Mouse (Mus musculus) megakaryocyte, adult 5-6 weeks (primary cell): ENCODE results near the gene Zdhhc11. TPM values are rescaled to one million over a fixed set of nuclear protein-coding genes. Genes with fewer than 3 reads are reported as not detected.
A peak's percentile ranks its signal among the peaks of the same experiment; 100 is the strongest.
"Not testable (repeated sequence)": the region's sequence is repeated elsewhere in the genome, so short reads cannot be mapped to it uniquely, and the experiment has no call there.

Experiments used
- ATAC-seq: 2 replicates; pipeline ENCODE4 v1.8.0; 2016; ENCODE audit warnings: mild to moderate bottlenecking, inconsistent platforms; ENCODE audit not compliant: poor library complexity, severe bottlenecking
- total RNA-seq, 2 experiments: library from RNA; stranded (forward) in 1 of 2; stranded (reverse) in 1 of 2; fragments of 153-499, 151-499 nt in 1 of 2; fragments of 221-1000, 200-1000 nt in 1 of 2; gene quantifications; 2 replicates each; pipeline versions ENCODE4 v1.2.3 to v1.2.4; 2015 to 2017

Zdhhc11 gene
- total RNA-seq, 2 experiments from 2014 or later, result not detected

DNA sequence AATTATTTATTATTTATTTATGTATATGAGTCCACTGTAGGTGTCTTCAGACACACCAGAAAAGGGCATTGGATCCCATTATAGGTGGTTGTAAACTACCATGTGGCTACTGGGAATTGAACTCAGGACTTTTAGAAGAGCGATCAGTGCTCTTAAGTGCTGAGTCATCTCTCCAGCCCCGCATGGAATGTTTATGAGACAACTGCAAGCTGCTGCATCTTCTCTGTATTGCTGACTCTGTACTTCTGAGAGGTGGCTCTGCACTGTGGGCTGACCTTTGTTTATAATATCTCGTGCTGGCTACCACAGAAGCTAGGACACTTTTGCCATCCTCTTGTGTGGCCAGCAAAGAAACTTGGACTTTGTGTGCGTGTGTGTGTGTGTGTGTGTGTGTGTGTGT, 37.8 kb downstream of the Zdhhc11 start:
- no peak for ATAC-seq

DNA sequence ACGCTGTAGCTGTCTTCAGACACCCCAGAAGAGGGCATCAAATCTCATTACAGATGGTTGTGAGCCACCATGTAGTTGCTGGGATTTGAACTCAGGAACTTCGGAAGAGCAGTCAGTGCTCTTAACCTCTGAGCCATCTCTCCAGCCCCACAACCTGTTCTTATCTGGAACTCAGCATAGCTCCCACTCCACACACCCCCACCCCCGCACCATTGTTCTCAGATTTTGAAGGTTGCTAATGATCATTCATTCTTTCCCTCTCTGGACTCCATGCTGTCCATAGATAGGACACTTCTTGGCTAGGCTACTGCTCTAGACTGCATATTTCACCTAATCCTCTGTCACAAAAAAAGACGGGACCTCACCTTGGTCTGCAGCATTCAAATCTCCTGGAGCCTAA, 43.2 kb downstream of the Zdhhc11 start:
- not testable (repeated sequence) for ATAC-seq

DNA sequence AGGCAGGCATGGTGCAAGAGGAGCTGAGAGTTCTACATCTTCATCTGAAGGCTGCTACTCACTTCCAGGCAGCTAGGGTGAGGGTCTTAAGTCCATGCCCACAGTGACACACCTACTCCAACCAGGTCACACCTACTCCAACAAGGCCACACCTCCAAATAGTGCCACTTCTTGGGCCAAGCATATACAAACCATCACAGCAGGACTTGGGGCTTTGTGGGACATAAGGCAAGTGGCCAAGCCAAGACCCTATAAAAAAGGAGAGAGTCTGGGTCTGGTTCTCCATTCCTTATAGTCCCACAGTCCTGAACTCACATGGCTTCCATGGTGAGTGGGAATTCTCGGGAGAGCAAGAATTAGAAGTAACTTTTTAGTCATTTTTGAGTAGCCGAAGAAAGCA, 44.6 kb downstream of the Zdhhc11 start:
- not testable (repeated sequence) for ATAC-seq

DNA sequence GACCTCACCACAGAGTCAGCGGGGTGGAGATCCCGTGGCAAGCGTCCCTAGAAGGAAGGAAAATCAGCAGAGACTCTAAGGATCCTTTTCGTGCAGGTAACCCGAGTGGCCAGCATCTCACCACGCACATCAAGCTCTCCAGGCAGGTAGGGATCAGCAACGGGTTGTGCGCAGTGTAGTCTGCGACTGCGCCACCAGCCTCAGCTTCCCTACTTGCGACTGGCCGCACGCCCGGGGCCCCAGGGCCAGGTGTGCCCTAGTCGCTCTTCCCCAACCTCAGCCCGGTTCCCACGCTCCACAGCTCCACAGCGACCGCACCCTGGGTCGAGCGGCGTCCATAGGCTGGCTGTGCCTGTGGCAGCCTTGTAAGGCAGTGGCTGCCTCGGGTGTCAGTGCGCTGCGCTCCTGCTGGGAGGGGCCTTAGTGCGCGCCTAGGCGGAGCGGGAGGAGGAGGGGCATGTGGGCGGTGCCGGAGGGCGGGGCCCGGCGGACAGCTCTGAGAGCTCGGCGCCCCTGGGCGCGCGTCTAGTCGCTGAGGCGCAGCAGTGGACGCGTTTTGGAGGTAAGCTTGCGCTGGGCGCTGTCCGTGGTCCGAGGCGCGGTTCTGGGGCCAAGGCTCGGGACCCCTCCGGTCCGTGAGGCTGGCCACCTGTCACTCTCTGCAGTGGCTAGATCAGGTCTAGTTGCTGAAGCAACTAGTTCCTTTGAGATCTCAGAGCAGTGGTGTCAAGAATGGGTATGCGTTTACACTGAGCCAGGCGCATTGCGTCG, 45.5 kb downstream of the Zdhhc11 start, which contains the start of gene Tppp:
Gene Tppp (plus strand): TSS at position 460 of the 771 bp plus-strand sequence.
- peak; percentile 92 for ATAC-seq

DNA sequence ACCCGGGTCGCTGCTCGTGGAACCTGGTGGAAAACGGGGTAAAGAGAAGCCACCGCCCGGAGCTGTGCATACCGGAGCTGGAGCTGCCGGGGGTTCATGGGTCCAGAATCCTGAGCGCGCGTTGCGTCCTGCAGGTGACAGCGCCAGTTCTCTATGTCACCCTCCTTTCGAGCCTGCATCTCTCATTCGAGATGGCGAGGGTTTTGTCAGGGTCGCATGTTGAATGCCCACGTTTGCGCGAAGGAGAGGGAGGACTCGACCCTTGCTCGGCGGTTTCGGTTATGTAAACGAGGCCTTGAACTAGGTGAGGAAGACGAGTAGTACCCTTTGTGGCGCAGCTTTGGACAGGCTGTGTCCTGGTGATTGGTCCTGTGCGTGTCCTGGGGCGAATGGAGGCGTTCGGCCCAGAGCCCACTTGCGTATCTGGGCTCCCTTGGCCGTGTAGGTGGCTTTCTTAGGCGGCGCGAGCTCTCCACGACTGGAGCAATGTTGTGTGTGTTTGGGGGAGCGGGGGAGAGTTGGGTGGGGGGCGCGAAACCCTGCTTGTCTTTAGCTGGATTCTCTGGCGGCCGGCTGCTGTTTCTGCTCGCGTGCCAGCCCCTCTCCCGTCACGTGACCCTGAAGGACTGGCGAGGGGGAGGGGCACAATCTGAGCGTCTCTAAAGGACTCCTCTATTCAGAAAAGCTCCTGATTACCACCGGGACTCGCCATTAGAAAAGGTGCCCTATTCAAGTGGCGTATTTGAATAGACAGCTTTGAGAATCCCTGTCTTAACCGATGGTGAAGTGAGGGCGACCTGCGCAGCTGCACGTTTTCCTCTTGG, 46.4 kb downstream of the Zdhhc11 start:
- peak; percentile 13 for ATAC-seq

DNA sequence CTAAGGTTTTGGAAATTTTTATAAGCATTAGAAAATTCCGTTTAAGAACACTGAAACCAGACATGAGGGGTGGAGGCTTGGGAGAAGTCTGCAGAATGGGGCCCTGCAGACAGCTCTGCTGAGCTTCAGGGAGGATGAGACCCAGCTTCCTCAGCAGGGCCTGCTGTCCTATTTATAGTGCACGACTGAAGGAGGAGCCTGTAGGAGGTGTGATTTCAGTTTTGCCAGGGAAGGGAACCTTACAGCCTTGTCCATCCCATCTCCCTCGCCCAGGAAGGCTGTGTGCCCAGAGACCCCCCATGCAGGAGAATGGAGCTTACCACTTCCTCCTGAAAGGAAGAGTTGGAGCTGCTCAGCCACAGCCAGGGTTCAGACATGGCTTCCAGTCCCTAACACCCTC, 47.0 kb downstream of the Zdhhc11 start:
- ATAC-seq, result no peak

DNA sequence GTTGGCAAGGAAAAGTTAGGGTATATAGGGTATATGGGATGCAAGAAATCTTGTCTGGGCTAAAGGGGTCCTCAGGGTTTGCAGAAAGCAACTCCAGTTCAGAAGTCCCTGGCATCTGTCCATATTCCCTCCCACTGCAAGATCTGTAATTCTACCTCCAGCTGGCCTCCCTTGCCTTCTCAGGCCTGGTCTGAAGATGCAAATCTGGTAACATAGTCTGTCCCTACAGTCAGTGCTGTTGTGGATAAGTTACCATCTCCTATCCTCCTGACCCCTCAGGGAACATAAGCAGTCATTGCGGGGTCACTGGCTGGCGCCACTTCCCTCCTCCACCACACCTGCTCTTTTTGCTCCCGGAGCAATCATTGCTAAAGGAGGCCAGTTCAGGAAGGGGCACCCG, 52.3 kb downstream of the Zdhhc11 start:
- no peak for ATAC-seq

DNA sequence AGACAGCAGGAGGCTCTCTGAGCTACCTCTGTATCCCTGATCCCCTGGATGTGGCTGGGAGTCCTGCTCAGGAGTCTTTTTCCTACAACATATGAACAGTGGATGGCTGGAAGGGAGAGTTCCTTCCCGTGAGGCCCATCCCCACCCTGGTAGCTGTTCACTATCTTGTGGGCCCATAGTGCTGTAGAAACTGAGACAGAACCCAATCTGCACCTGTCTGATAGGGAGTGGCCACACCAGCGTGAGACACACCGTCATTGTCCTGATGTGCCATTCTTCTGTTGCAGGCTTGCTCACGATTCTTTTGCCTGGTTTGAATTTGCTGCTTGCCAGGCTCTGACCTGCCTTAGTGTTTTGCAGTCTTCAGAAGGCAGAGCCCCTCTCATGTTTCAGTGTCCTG, 53.8 kb downstream of the Zdhhc11 start:
- ATAC-seq, result no peak

DNA sequence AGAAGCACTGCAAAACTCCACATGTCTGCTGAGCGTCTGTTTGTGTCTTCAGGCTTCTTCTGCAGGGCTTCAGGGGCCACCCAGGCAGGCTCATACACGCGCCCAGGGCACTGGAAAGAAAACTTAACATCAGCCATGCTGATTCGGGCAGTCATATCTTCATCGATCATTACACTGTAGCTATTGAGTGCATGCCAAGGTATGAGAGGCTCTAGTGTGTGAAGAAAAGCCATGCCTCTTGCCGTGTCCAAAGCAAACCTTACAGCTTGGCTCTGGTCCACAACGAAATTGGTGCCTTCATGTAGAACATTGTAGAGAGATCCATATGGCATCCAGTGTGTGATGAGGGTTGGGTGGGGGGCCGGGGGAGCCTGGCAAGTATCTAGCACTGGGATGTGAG, 55.4 kb downstream of the Zdhhc11 start:
- ATAC-seq, result not testable (repeated sequence)

DNA sequence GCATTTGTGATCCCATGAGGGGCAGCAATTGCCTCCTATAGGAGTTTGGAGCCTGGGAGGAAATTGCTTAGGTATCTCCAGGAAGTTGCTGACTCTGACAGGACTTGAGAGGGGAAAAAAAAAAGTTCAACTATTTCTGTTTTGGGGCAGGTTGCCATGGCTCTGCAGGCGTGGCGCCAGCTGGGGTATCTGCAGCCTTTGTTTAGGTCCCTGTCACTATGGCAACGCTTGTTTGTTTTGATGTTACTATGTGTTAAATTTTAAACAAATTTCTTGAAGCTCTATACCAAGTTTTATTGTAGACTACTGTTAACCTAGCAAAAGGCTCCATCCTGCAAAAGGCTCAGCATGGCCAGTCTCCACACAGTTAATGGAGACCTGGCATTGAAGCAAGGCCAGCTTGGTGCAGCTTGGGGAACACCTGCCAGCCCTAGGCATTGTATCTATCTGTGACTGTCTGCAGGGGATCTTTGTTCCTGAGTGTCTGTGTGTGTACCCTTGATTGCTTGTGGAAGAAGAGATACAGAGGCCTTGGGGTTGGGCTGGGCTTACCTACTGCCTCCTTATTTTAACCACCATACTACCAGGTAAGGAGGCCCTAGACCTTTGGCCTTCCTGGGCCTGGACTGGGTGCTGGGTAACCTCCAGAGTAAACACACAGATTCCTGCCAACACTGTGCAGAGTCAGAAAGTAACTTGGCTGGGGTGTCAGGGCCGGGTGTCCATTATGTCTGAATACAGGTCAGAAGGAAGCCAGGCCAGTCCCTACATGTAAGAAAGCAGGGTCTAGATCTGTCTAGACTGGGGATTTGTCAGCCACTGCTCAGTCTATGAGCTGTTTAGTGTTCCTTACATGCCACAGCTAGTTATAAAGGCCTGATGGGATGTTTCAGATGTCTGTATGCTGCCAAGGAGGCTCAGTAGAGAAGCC, 61.8 kb downstream of the Zdhhc11 start:
- ATAC-seq, result no peak

DNA sequence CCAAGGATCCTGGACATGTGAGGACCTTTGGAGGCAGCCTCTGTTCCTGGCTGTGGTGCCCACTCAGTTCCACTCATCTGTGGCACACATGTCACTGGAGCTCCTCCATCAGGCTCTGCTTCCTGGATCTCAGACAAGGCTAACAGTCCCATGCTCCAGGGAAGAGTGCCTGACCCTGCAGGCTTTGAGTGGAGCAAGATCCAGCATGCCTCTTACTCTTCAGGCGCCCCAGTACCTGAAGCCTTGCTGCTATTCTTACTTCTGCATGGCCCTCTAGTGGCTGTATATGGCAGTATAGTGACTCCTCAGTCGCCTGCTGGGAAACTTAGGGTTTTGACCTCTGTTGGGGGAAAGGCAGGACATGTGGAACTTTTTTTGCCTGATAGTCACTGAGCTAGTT, 62.6 kb downstream of the Zdhhc11 start:
- peak; percentile 53 for ATAC-seq

DNA sequence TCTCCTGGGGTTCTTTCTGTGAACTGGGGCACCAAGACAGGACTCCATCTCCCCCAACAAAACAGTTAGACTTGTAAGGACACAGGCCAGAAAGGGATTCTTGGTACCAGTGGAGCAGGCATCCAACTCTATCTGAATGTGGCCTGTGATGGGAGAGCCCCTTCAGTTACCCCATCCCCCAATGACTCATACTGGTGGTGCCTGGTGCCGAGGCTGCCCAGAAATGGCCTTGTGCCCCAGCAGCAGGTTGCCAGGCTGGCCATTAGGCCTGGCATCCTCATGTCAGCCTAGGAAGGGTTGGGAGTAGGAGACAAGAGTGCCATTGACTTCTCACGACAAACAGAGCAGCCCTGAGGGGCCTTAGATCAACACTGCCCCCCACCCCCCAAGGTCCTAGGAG, 64.5 kb downstream of the Zdhhc11 start:
- no peak for ATAC-seq

DNA sequence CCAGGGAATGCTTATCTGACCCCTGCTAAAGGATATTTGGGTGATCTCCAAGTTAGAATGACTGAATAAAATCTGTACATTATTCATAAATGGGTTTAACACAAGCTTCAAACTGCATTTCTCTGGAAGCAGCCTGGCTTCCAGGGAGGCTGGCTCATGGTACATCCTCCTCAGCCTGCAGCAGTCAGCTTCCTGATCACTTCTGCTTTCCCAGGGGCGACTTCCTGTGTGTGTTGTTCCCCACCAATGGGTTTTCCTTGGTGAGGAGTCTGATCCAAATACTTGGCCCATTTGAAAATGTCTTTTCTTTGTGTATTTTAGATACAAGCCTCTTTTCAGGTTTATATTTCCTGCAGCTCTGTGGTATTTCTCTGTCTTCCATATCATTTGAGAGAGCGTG, 65.4 kb downstream of the Zdhhc11 start:
- ATAC-seq, result peak; percentile 43; the same call in 1 of the 2 replicates

DNA sequence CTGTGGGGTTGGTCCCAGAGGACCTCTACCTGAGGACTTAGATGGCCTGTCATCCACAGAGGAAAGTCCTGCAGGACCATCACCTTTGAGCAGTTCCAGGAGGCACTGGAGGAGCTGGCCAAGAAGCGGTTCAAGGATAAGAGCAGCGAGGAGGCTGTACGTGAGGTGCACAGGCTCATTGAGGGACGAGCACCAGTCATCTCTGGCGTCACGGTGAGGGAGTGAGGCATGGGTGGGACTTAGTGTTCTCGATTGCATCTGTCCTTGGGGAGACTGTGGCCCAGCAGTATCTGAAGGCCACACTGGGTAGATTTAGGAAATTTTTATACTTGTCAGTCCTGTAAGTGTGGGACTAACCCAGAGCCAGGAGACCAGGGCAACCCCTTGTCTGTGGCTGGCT, 67.0 kb downstream of the Zdhhc11 start:
- ATAC-seq, result no peak

DNA sequence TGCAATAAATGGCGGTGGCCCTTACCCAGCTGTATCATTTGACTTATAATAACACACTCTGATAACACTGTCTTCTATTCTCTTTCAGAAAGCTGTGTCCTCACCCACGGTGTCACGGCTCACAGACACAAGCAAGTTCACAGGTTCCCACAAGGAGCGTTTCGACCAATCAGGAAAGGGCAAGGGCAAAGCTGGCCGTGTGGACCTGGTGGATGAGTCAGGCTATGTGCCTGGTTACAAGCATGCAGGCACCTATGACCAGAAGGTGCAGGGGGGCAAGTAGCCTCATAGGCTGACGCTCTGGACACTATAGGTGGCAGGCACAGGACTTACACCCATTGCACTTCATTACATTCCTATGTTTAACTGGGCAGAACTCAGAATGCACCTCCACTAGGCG, 67.5 kb downstream of the Zdhhc11 start:
- no peak for ATAC-seq

DNA sequence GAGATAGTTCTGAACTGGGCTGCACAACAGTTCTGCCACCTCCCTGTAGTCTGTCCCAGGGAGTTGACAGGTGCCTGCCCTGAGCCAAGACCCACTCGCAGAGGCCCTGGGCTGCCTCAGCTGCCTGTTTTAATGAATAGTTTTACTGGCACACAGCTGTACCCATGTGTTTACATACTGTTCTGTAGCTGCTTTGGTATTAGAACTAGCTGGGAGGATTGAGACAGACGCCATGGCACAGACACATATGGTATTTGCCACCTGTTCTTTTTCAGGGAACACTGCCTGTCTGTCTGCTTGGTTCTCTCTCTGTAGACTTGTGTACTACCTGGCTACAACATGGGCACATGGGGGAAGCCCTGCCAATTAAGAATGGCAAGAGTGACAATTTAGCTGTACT, 71.1 kb downstream of the Zdhhc11 start:
- ATAC-seq, result no peak

DNA sequence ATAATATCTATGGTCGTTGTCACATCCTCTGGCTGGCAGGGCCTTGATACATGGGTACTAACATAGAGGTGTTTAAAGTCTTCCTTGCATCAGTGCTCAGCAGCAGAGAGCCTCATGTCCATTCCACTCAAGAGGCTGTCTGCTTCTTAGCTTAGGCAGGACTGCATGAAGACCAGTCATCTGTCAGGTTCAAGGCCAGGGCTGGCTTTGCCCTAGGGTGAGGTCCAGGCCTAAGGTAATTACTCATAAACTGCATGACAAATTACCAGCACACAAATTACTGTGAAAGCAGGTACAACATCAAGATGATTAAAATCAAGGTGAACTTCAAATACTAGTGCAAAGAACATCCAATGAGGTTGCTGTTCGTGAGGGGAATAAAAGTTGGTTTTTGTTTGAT, 72.1 kb downstream of the Zdhhc11 start:
- ATAC-seq, result no peak

DNA sequence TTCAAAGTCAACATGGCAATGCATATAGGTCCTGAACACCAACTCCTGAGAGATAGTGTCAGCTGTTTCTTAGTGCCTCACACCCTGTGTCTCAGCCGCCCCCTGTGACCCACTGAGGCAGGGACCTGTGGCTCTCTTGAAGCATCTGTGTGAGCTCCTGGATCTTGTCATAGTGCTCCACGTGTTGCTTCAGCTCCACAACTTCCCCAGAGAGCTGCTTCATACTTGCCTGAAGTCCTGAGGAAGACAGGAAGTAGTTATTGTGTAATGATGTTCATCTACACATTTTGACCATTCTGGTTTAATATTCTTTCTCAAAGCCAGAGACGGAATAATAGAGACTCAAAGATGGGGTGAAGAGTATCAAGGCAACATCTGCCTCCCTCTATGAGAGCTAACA, 76.3 kb downstream of the Zdhhc11 start:
- peak; percentile 50; the same call in 1 of the 2 replicates for ATAC-seq
